Mouse (Mus musculus) lung, adult 2 months (tissue): ENCODE data around the gene Xaf1. TPM values are rescaled to one million over a fixed set of nuclear protein-coding genes. Genes with fewer than 3 reads are reported as not detected.
"Not testable (repeated sequence)": the region's sequence is repeated elsewhere in the genome, so short reads cannot be mapped to it uniquely, and the experiment has no call there.

Source experiments
- DNase-seq: peaks from one replicate; pipeline ENCODE4 v3.0.0; 2022
- H3K4me1 ChIP-seq: fragments of 200-500 bp; 2 replicates; pipeline ENCODE4 v1.6.1; 2011; ENCODE audit warnings: low read length; ENCODE audit not compliant: control insufficient read depth, insufficient read depth
- H3K4me3 ChIP-seq: fragments of 200-500 bp; replicated peaks from 2 replicates; pipeline ENCODE3; 2011; ENCODE audit warnings: low read depth, mild to moderate bottlenecking, control low read depth, low read length; ENCODE audit errors: extremely low read depth
- CTCF ChIP-seq: fragments of 200-500 bp; IDR thresholded peaks from 2 replicates; pipeline ENCODE4 v1.5.1; 2011; ENCODE audit warnings: mild to moderate bottlenecking, low read length, control low read depth; ENCODE audit not compliant: insufficient read depth
- POLR2A ChIP-seq: fragments of 200-500 bp; IDR thresholded peaks from 2 replicates; pipeline ENCODE4 v1.6.1; 2011; ENCODE audit warnings: low read depth, mild to moderate bottlenecking, control low read depth, low read length, borderline replicate concordance; ENCODE audit errors: extremely low read depth
- WGBS: fragments of 180-500 bp; shearing (Covaris S2); methylation state at CpG from one replicate; pipeline ENCODE4 v1.1.7; 2018; 5-methylcytosine and 5-hydroxymethylcytosine counted together
- polyA plus RNA-seq: library from polyadenylated mRNA; depleted of rRNA; stranded (reverse); fragments of >200 nt; gene quantifications from 2 replicates; pipeline ENCODE4 v1.2.3, GENCODE M21; 2012

Xaf1 gene
- polyA plus RNA-seq, 1 experiment = 55.3 TPM

GRCm38 (mm10) chr11:72338437-72338871, 37.0 kb downstream of the Xaf1 start:
- DNase-seq = no peak
- H3K4me1 ChIP-seq = no peaks in the 10 kb centered on the region
- TF ChIP-seq POLR2A = no peak
- no peak for TF ChIP-seq CTCF
- H3K4me3 ChIP-seq = no peak overlapping the region
- WGBS = 62% methylated on average over 5 of the region's 5 CpGs

- H3K4me1 ChIP-seq = no peaks in the 10 kb centered on the region
- TF ChIP-seq POLR2A (no peak), CTCF (no peak)
- DNase-seq = no peak
- 74% methylated on average over 4 of the region's 4 CpGs for WGBS
- H3K4me3 ChIP-seq = no peak overlapping the region
These were observed 38.3 kb downstream of the Xaf1 start for GRCm38 (mm10) chr11:72339716-72340115.

GRCm38 (mm10) chr11:72342549-72343237, 41.3 kb downstream of the Xaf1 start:
- no peak overlapping the region for H3K4me3 ChIP-seq
- no peaks in the 10 kb centered on the region for H3K4me1 ChIP-seq
- DNase-seq = peak; percentile 41
- TF ChIP-seq POLR2A (no peak), CTCF (peak; percentile 77)
- 14% methylated on average over 7 of the region's 7 CpGs for WGBS

- not testable (repeated sequence) for H3K4me1 ChIP-seq, DNase-seq, H3K4me3 ChIP-seq
- 90% methylated on average over 5 of the region's 5 CpGs for WGBS
These were observed 41.8 kb downstream of the Xaf1 start for GRCm38 (mm10) chr11:72343238-72343625.

GRCm38 (mm10) chr11:72343904-72344303, 42.5 kb downstream of the Xaf1 start:
- 25% methylated on average over 8 of the region's 8 CpGs for WGBS
- Histone ChIP-seq H3K4me3 (no peak overlapping the region), H3K4me1 (no peaks in the 10 kb centered on the region)
- no peak for DNase-seq
- TF ChIP-seq POLR2A = no peak
- peak; percentile 65 for TF ChIP-seq CTCF

- TF ChIP-seq POLR2A (no peak), CTCF (no peak)
- no peaks in the 10 kb centered on the region for H3K4me1 ChIP-seq
- no peak for DNase-seq
- H3K4me3 ChIP-seq = no peak overlapping the region
- 86% methylated on average over 11 of the region's 11 CpGs for WGBS
These were observed 43.1 kb downstream of the Xaf1 start for GRCm38 (mm10) chr11:72344486-72344885.

GRCm38 (mm10) chr11:72348563-72348962, 47.1 kb downstream of the Xaf1 start:
- no peak overlapping the region for H3K4me3 ChIP-seq
- TF ChIP-seq CTCF = no peak
- no peak for TF ChIP-seq POLR2A
- no peaks in the 10 kb centered on the region for H3K4me1 ChIP-seq
- DNase-seq = no peak
- WGBS = 41% methylated on average over 10 of the region's 10 CpGs

GRCm38 (mm10) chr11:72349016-72349415, 47.6 kb downstream of the Xaf1 start:
- 37% methylated on average over 8 of the region's 8 CpGs for WGBS
- DNase-seq = no peak

GRCm38 (mm10) chr11:72349652-72350051, 48.2 kb downstream of the Xaf1 start:
- DNase-seq = no peak
- 44% methylated on average over 4 of the region's 4 CpGs for whole genome bisulfite sequencing
- Histone ChIP-seq H3K4me1 (no peaks in the 10 kb centered on the region), H3K4me3 (no peak overlapping the region)
- TF ChIP-seq CTCF = no peak
- no peak for TF ChIP-seq POLR2A

More at GRCm38 (mm10) chr11:72349016-72349415, 47.6 kb downstream of the Xaf1 start:
- no peak for TF ChIP-seq POLR2A
- no peak for TF ChIP-seq CTCF
- Histone ChIP-seq H3K4me1 (no peaks in the 10 kb centered on the region), H3K4me3 (no peak overlapping the region)

- TF ChIP-seq POLR2A = no peak
- no peak for TF ChIP-seq CTCF
- Histone ChIP-seq H3K4me1 (no peaks in the 10 kb centered on the region; the same call in 1 of the 2 replicates), H3K4me3 (no peak overlapping the region)
- WGBS = 37% methylated on average over 1 of the region's 1 CpGs
- no peak for DNase-seq
These were observed 50.8 kb downstream of the Xaf1 start for GRCm38 (mm10) chr11:72352272-72352671.

GRCm38 (mm10) chr11:72353186-72353585, 51.8 kb downstream of the Xaf1 start:
- WGBS = 73% methylated on average over 3 of the region's 3 CpGs

More at GRCm38 (mm10) chr11:72353186-72353585, 51.8 kb downstream of the Xaf1 start:
- no peaks in the 10 kb centered on the region; the same call in 1 of the 2 replicates for H3K4me1 ChIP-seq
- no peak overlapping the region for H3K4me3 ChIP-seq
- DNase-seq = no peak
- TF ChIP-seq POLR2A (no peak), CTCF (no peak)
